Mouse (Mus musculus): ENCODE results near the gene Arhgap31. TPM values are rescaled to one million over a fixed set of nuclear protein-coding genes. Genes with fewer than 3 reads are reported as not detected.
"Not testable (repeated sequence)": the region's sequence is repeated elsewhere in the genome, so short reads cannot be mapped to it uniquely, and the experiment has no call there.

Gene Arhgap31
- polyA plus RNA-seq, 1 experiment from 2014 or later = 36.1 TPM

DNA sequence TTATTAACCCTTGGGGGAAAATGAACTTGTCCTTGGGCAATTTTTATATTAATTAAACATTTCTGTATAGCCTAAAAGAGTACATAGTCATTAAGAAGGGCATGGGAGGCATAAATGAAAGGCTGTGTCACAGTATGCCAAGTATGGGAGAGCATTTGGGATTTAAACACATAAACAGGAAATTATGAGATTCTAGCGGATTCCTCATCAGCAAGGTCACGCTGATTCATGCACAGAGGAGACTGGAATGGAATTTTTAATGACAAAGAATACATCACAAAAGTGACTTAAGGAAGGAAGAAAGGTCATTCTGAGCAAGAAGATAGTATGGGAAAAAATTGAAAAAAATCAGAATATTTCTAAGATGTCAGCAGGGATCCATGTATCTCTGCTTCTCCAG, 31.8 kb downstream of the Arhgap31 start:
- 88% methylated on average over 2 of the region's 2 CpGs for WGBS
- H3K4me2 ChIP-seq = no peak overlapping the region
- no peaks in the 10 kb centered on the region for H3K27me3 ChIP-seq
- H3K9ac ChIP-seq = no peak overlapping the region
- no peak overlapping the region for H3K4me3 ChIP-seq
- H3K9me3 ChIP-seq (replicated peaks) = no peaks in the 10 kb centered on the region
- H3K36me3 ChIP-seq = peaks cover 5% of the 10 kb centered on the region; the same call in 1 of the 2 replicates
- peaks cover 36% of the 10 kb centered on the region for H3K4me1 ChIP-seq (replicated peaks)
- ATAC-seq (replicated peaks; ENCODE audit: insufficient number of reproducible peaks, insufficient read depth, low FRiP score, low read depth) = no peak
- H3K27ac ChIP-seq = no peak overlapping the region

DNA sequence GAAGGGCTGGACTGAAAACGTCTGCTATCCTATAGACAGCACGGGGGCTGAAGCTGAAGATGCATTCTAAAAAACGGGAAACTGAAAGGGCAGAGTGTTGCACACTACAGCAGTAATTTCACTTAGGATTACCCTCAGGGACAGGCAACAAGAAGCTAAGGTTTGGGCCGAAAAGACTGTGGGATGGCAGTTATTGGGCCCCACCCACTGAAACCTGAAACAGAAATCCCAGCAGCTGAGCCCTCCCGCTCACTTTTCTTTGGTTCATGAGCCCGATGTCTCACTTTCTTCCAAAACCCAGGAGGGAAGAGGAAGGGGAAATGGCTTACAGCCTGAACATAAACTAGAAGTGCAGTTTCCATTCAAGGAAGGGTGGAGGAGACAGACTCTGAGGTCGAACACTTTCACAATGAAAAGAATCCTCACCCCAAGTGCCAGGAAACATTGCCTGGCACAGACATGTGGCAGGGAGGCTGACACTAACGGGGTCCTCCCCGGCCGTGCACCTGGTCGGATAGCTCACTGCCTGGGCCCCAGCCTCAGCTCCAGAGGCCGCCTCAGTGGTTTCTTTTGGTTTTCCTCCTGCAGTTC, 33.5 kb downstream of the Arhgap31 start:
- Histone ChIP-seq H3K4me1 (replicated peaks) (peaks cover 53% of the 10 kb centered on the region), H3K9me3 (replicated peaks) (no peaks in the 10 kb centered on the region), H3K4me3 (no peak overlapping the region), H3K9ac (no peak overlapping the region), H3K4me2 (peak overlapping the region; percentile 24; the same call in 1 of the 2 replicates), H3K27me3 (no peaks in the 10 kb centered on the region), H3K27ac (peak overlapping the region; percentile 70), H3K36me3 (no peaks in the 10 kb centered on the region)
- peak; percentile 58; the same call in 1 of the 2 replicates for ATAC-seq (replicated peaks; ENCODE audit: insufficient number of reproducible peaks, insufficient read depth, low FRiP score, low read depth)
- WGBS = 33% methylated on average over 12 of the region's 12 CpGs

- Histone ChIP-seq H3K9ac (no peak overlapping the region), H3K4me1 (replicated peaks) (peaks cover 60% of the 10 kb centered on the region), H3K4me2 (no peak overlapping the region), H3K9me3 (replicated peaks) (no peaks in the 10 kb centered on the region), H3K27ac (peak overlapping the region; percentile 70; the same call in 1 of the 2 replicates), H3K36me3 (peaks cover 4% of the 10 kb centered on the region; the same call in 1 of the 2 replicates), H3K4me3 (no peak overlapping the region), H3K27me3 (no peaks in the 10 kb centered on the region)
- no peak for ATAC-seq (replicated peaks; ENCODE audit: insufficient number of reproducible peaks, insufficient read depth, low FRiP score, low read depth)
- WGBS = 79% methylated on average over 8 of the region's 8 CpGs
Observed at GRCm38 (mm10) chr16:38678853-38679252, 34.2 kb downstream of the Arhgap31 start.

GRCm38 (mm10) chr16:38677941-38678340, 35.1 kb downstream of the Arhgap31 start:
- not testable (repeated sequence) for ATAC-seq (replicated peaks; ENCODE audit: insufficient number of reproducible peaks, insufficient read depth, low FRiP score, low read depth); H3K27me3 ChIP-seq; H3K9ac ChIP-seq; H3K4me3 ChIP-seq; H3K9me3 ChIP-seq (replicated peaks); H3K4me2 ChIP-seq; H3K36me3 ChIP-seq; H3K27ac ChIP-seq
- WGBS = 77% methylated on average over 2 of the region's 2 CpGs
- peaks cover 64% of the 10 kb centered on the region for H3K4me1 ChIP-seq (replicated peaks)

DNA sequence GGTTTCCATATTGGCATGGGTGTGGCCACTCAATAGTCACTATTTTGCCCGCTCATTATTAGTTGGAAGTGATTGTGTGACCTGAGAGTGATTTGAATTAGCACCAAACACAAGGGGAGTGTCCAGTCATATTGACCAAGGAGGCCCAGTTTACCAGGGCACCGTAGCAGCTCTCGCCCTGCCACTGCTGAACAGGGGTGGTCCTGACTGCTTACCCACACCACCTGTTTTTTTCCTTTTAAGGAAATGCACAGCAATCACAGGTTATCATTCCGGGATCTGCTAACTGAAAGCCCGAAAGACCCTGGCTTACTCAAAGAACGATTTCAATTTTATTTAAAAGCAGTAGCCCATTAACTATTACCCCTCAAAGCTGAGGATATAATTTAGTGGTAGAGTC, 35.9 kb downstream of the Arhgap31 start:
- no peak for ATAC-seq (replicated peaks; ENCODE audit: insufficient number of reproducible peaks, insufficient read depth, low FRiP score, low read depth)
- Histone ChIP-seq H3K27ac (no peak overlapping the region), H3K9me3 (replicated peaks) (no peaks in the 10 kb centered on the region), H3K36me3 (peaks cover 10% of the 10 kb centered on the region; the same call in 1 of the 2 replicates), H3K27me3 (no peaks in the 10 kb centered on the region), H3K4me3 (no peak overlapping the region), H3K9ac (no peak overlapping the region), H3K4me2 (no peak overlapping the region), H3K4me1 (replicated peaks) (peaks cover 64% of the 10 kb centered on the region)
- 91% methylated on average over 6 of the region's 6 CpGs for WGBS

DNA sequence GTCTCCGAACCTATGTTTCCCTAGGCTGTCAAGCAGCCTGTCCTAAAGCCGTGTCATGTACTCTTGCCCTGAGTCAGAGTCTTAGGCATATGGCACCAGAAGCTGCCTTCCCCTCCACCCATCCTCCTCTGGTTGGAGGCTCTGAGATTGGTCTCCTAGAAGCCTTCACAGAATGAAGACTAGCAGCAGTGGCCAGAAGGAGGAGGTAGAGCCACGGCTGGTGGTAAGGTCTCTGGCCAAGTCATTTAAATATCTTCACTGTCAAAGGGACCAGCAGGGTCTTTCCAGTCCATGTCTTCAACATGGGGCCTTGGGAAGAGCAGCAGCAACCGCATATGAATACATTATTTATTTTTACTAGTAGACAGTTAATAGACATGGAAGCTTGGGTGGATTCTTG, 36.4 kb downstream of the Arhgap31 start:
- Histone ChIP-seq H3K9ac (no peak overlapping the region), H3K27ac (no peak overlapping the region), H3K4me2 (no peak overlapping the region), H3K9me3 (replicated peaks) (no peaks in the 10 kb centered on the region), H3K36me3 (peaks cover 10% of the 10 kb centered on the region; the same call in 1 of the 2 replicates), H3K4me1 (replicated peaks) (peaks cover 66% of the 10 kb centered on the region), H3K27me3 (no peaks in the 10 kb centered on the region), H3K4me3 (no peak overlapping the region)
- WGBS = 92% methylated on average over 4 of the region's 4 CpGs
- ATAC-seq (replicated peaks; ENCODE audit: insufficient number of reproducible peaks, insufficient read depth, low FRiP score, low read depth) = no peak

- no peaks in the 10 kb centered on the region for H3K9me3 ChIP-seq (replicated peaks)
- no peak for ATAC-seq (replicated peaks; ENCODE audit: insufficient number of reproducible peaks, insufficient read depth, low FRiP score, low read depth)
- H3K4me1 ChIP-seq (replicated peaks) = peaks cover 74% of the 10 kb centered on the region
- no peak overlapping the region for H3K9ac ChIP-seq
- H3K27ac ChIP-seq = peak overlapping the region; percentile 85; the same call in 1 of the 2 replicates
- peaks cover 10% of the 10 kb centered on the region; the same call in 1 of the 2 replicates for H3K36me3 ChIP-seq
- H3K4me2 ChIP-seq = no peak overlapping the region
- 65% methylated on average over 9 of the region's 9 CpGs for WGBS
- no peak overlapping the region for H3K4me3 ChIP-seq
- no peaks in the 10 kb centered on the region for H3K27me3 ChIP-seq
Observed at GRCm38 (mm10) chr16:38675600-38676335, 37.3 kb downstream of the Arhgap31 start.

DNA sequence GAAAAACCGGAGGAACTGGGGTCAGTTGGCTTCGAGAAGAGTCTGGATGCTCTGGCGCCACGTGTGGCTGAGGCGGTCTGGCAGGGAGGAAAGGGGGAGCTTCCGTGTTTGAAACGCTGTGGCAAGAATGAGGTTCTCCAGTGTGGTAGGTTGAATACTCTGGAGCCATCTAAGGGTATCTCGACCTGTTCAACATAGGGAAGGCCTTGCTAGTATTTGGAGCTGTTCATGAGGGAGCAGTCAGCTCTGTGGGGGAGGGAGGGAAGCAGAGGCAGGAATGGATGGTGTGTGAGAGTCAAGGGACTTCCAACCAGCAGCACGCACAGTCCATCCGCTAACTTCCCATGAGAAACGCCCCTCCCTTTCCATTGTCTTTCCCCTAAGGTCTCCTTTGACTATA, 38.2 kb downstream of the Arhgap31 start:
- ATAC-seq (replicated peaks; ENCODE audit: insufficient number of reproducible peaks, insufficient read depth, low FRiP score, low read depth) = no peak
- Histone ChIP-seq H3K4me2 (no peak overlapping the region), H3K9ac (no peak overlapping the region), H3K27ac (peak overlapping the region; percentile 85; the same call in 1 of the 2 replicates), H3K9me3 (replicated peaks) (no peaks in the 10 kb centered on the region), H3K27me3 (no peaks in the 10 kb centered on the region), H3K4me3 (no peak overlapping the region), H3K36me3 (peaks cover 10% of the 10 kb centered on the region; the same call in 1 of the 2 replicates), H3K4me1 (replicated peaks) (peaks cover 74% of the 10 kb centered on the region)
- 79% methylated on average over 11 of the region's 11 CpGs for WGBS

DNA sequence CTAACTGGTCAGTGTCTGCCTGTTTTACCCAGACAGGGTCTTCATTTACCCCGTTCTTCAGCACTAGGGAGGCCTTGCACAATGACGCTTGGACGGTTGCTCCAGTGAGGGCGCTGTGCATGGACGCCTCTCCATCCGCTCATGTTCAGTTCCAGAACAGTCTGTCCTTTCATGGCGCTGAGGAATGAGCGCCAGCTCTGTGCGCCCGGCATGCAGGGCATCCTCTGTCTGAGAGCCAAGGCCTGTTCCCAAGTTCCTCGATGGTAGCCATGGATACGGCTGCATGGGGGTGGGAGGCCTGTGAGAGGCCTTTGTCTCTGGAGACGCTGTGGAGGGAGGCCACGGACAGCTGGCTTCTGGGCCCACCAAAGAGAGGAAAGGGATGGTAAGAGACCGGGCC, 39.6 kb downstream of the Arhgap31 start:
- no peak overlapping the region for H3K4me3 ChIP-seq
- H3K9me3 ChIP-seq (replicated peaks) = no peaks in the 10 kb centered on the region
- peaks cover 77% of the 10 kb centered on the region for H3K4me1 ChIP-seq (replicated peaks)
- peak overlapping the region; percentile 29; the same call in 1 of the 2 replicates for H3K4me2 ChIP-seq
- peaks cover 10% of the 10 kb centered on the region; the same call in 1 of the 2 replicates for H3K36me3 ChIP-seq
- H3K27ac ChIP-seq = peak overlapping the region; percentile 85
- no peaks in the 10 kb centered on the region for H3K27me3 ChIP-seq
- H3K9ac ChIP-seq = no peak overlapping the region
- WGBS = 51% methylated on average over 15 of the region's 15 CpGs
- ATAC-seq (replicated peaks; ENCODE audit: insufficient number of reproducible peaks, insufficient read depth, low FRiP score, low read depth) = peak; percentile 74

GRCm38 (mm10) chr16:38672947-38673346, 40.1 kb downstream of the Arhgap31 start:
- Histone ChIP-seq H3K27me3 (no peaks in the 10 kb centered on the region), H3K4me3 (no peak overlapping the region), H3K36me3 (peaks cover 10% of the 10 kb centered on the region; the same call in 1 of the 2 replicates), H3K27ac (peak overlapping the region; percentile 85), H3K9me3 (replicated peaks) (no peaks in the 10 kb centered on the region), H3K4me2 (no peak overlapping the region; the same call in 1 of the 2 replicates), H3K9ac (no peak overlapping the region), H3K4me1 (replicated peaks) (peaks cover 78% of the 10 kb centered on the region)
- ATAC-seq (replicated peaks; ENCODE audit: insufficient number of reproducible peaks, insufficient read depth, low FRiP score, low read depth) = no peak
- 48% methylated on average over 7 of the region's 7 CpGs for WGBS

DNA sequence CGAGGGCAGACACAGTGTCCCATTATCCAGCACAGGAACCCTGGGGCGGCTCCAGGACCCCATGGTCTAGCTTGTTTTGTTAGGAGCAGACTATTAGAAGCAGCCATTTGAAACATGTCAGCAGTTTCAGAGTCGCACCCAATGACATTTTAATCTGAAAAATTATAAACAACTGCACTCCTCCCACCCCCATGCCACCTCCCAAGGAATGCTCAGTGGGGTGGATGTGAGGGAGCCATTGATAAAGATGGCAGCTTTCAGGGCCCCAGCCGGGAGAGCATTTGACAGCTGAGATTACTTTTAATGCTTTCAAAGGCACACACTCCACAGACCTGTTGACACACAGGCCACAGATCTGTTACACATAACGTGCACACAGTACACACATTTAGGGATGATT, 40.7 kb downstream of the Arhgap31 start:
- Histone ChIP-seq H3K9ac (no peak overlapping the region), H3K27me3 (no peaks in the 10 kb centered on the region), H3K4me3 (no peak overlapping the region), H3K4me2 (no peak overlapping the region), H3K27ac (peak overlapping the region; percentile 85), H3K36me3 (peaks cover 10% of the 10 kb centered on the region; the same call in 1 of the 2 replicates), H3K4me1 (replicated peaks) (peaks cover 82% of the 10 kb centered on the region), H3K9me3 (replicated peaks) (no peaks in the 10 kb centered on the region)
- WGBS = 20% methylated on average over 5 of the region's 5 CpGs
- peak; percentile 74 for ATAC-seq (replicated peaks; ENCODE audit: insufficient number of reproducible peaks, insufficient read depth, low FRiP score, low read depth)
